Mouse (Mus musculus) gonadal fat pad, adult 2 months (tissue): Measurements from ENCODE around the gene Gm13090. TPM values are rescaled to one million over a fixed set of nuclear protein-coding genes. Genes with fewer than 3 reads are reported as not detected.

Experiments
- DNase-seq: peaks from one replicate; pipeline ENCODE4 v3.0.0-alpha.2; 2012; ENCODE audit warnings: low read depth
- polyA plus RNA-seq: library from polyadenylated mRNA; depleted of rRNA; stranded (reverse); fragments of >200 nt; gene quantifications from 2 replicates; pipeline ENCODE4 v1.2.3, GENCODE M21; 2012

Gm13090 gene
- polyA plus RNA-seq, 1 experiment: not detected

GRCm38 (mm10) chr4:151096334-151097103 lies 7.1 kb downstream of the Gm13090 start:
- no peak for DNase-seq

- DNase-seq: no peak
Measured at GRCm38 (mm10) chr4:151097104-151097438, 7.7 kb downstream of the Gm13090 start.

GRCm38 (mm10) chr4:151103646-151104045 lies 14.3 kb downstream of the Gm13090 start:
- no peak for DNase-seq

DNA sequence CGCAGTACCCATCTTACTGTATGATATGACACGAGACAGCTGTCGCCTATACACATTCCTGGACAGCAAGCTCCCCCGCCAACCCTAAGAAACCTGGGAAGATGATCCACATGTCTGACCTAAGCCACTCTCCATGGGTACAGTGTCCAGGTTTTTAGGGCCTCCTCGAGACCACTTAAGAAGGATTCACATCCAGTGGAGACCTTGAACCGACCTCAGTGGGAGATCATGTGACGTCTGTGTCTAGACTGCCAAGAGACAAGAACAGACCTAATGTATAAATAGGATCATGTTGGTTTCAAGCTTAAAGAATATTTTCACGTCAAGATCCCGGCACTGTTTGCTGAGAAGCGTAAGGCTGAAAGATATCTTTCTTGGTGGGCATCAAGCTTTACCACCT lies 14.8 kb downstream of the Gm13090 start:
- DNase-seq: no peak

DNA sequence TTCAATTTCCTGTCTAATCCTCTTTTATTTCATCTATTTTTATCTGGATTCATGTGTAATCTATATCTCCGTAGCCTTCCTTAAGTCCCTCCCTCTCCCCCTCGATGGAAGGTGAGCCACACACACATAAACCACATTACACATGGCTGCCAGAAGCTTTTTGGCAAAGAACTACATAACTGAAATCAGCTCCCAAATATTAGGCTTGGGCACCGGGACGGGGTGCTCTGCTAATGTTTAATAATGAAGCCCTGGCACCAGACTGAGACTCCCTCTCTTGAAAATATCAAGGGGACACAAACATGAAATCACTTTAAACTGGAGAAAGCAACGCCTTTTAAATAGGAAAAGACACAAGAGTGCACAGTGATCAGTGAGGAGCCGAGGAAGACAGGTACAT lies 16.5 kb downstream of the Gm13090 start:
- DNase-seq: no peak

- no peak for DNase-seq
Measured at GRCm38 (mm10) chr4:151106468-151106867, 17.1 kb downstream of the Gm13090 start.

GRCm38 (mm10) chr4:151107131-151108001 lies 18.0 kb downstream of the Gm13090 start:
- no peak for DNase-seq

GRCm38 (mm10) chr4:151108028-151108771 lies 18.8 kb downstream of the Gm13090 start:
- no peak for DNase-seq

DNA sequence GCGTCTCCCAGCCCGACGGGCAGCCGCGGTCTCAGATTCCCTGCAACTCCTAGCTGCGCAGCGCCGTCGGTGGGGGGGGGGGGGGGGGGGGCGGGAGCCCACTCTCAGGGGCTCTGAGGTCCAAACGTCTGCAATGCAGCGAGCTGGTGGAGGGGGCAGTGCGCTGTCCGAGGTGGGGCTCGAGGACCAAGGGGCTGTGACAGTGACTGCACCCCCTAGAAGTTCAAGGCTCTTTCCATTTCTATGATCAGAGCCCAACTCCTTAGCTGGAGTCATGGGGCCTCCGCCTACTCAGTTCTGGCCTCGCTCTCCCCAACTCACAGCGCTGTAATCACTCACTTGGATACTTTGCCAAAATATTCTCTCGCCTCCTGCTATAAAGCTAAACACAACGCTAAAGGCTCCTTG lies 19.5 kb downstream of the Gm13090 start:
- no peak for DNase-seq

DNA sequence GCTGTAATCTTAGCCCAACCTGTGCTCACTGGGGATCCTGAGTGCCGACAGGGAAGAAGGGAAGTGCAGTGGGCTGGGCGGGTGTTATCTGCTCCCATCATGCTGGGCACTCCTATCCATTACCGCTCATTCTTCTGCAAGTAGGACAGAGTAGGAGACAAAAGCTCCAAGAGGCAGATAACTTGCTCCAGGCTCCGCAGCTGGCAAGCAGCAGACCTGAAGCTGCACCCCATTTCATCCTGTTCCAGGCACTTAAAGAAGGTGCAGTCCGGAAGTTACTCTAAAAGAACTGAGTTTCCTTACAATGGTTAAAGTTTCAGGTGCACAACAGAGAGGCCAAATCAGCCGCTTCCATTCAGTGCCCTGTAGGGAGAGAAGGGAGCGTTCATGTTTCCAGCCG lies 21.9 kb downstream of the Gm13090 start:
- DNase-seq: no peak

GRCm38 (mm10) chr4:151114574-151114973 lies 25.2 kb downstream of the Gm13090 start:
- DNase-seq: no peak

DNA sequence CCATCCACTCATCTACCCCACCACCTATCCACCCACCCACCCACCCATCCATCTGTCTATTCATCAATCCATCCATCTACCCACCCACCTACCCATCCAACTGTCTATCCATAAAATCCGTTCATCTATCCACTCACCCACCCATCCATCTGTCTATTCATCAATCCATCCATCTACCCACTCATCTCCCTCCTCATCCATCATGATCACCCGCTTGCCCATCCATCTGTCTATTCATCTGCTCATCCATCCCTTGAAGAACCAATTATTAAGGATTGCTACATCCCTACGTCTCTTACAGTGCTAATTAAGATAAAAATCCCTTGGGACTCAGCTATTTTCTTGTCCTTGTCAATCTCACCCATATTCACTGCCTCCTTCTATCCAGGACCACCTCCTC lies 29.5 kb downstream of the Gm13090 start:
- no peak for DNase-seq

DNA sequence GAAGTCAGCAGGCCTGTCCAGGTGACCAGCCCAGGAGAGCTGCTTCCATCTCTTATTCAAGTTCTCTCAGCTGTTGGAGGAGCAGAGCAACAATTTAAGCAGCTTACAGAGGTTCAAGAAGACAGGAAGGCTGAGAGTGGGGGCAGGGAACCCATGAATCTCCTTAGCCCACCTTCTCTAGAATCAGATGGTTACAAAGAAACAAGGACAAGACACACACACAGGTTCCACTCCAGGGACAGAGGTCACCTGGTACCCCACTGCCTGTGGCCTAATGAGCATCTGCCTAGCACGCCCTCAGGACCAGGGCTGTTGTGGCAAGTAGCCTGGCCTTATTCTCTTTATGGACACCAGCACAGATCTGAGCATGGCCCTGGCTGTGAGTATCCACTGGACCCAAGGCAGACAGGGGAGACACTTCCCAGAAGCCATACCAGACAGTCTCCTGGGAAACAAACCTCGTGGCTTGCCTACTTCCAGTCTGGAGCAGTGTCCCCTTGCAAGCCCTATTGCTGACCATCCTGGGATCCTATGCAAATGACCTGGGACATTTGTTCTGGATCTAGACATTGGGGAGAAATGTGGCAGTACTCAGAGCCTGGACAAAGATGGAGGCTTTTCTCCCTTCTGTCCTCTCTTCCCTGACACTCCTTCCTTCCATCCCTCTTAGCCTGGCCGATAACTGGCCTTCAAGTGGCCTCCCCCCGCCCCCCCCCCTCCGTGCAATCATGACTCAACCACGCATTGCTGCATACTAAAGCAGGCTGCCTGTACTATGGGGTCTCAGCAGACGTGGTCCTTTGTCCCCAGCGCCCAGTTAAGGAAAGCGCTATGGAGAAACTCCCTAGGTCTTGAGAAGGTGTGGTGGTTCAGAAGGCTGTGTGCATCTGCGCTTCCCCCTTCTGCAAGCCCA lies 38.5 kb downstream of the Gm13090 start:
- DNase-seq: no peak

DNA sequence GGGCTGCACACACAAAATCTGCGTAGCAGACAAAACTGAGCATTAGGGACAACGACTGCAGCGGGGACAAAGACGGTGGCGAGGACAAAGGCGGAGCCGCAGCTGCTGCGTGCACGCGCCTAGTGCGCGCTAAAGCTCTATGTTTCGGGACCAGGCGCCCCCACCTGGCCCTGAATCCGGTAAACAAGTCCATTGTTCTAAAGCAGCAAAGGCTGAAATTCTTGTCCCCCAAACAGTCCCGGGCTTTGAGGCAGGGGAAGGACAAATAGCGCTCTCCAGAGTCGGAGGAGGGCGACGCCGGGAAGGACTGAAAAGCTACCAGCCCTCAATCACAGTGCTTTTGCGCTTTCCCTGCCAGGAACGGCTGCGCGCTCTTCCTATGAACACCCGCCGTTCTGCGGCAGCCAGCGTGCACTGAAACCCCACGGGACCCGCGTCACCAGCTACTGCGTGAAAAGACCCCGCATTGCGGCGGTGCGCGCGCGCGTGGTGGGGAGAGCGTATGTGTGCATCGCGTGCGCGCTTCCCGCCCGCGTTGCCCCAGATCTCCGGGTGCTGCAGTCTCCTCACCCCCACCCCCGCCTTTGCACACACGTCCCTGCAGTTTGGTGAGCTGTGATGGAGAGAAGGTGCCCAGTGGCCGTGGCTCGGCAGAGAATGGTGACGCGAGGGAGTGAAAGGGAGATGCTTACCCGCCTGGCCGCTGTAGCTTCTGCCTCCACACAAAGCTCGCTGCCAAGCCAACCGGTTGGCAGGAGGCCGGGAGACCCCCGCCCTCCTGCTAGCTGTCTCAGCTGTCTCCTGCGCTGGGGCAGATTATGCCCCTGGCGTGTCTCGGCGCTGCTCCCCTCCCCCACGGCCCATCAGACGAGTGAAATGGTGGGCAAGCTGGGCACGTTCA lies 39.5 kb downstream of the Gm13090 start:
- DNase-seq: no peak

DNA sequence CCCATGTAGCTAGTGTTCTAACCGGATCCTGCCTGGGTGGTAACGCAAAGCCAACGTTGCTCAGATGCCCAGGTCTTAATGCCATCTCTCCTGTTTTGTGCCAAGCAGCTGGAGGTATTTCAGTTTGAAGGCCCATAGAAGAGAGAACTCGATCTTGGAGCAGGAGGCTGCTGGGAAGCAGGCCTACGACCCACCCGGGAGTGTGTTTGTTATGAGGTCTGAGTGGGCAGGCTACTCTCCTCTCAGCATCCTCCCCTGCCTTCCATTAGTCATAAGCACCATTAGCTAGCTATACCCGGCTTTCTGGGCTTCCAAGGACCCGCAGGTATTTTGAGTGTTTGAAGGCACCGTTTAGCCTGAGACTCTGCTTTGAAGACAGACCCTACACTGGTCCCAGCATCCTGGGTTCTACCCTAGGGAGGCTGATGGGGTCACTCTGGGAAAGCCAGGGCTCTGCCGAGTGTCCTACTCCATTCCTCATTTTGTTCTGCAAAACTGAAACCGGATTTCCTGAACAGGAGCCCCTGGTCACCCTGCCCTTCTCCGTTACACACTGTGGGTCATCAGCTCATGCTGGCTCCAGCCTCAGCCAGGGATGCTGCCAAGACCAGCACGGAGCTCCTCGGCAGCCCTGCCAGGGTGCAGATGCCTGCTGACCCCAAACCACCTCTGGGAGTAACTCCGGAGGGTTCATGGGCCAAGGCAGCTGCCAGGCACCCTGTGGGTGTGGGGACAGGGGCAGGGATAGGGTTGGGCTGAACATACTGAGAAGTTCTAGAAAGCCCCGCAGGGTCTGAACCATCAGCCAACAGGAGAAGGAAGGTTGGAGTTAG lies 40.6 kb downstream of the Gm13090 start:
- DNase-seq: no peak

DNA sequence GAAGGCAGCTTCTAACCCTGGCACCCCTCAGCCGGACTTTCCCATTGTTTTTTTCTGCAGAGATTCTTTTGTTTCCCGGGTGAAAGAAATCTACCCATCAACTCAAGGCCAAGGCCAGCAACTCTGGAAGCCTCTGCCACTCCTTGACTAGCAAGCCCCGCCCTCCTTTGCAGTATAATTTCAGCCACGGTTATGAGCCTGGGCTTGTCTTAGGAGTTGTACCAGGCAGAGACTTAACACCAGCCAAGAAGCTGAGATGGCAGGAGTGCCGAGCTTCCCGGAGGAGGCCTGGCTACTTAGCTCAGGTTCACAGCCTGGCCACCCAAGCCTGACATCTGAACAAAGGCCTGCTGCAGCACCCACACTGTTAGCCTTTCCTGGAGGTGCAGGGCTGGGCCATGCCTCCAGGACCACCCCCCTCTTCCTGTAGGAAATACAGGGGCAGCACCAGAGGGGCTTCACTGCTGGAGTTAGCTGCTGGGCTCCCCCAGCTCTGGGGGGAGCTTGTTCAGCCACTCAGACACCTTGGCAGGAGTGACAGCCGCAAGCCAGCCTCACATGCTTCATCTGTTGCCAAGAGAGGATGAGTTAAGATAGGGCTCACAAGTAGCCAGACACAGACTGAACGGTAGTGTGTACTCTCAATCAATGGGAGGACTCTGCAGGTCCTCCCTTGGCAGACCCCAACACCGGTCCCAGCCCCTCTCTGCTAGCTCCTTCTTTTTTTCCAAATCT lies 41.6 kb downstream of the Gm13090 start:
- no peak for DNase-seq

DNA sequence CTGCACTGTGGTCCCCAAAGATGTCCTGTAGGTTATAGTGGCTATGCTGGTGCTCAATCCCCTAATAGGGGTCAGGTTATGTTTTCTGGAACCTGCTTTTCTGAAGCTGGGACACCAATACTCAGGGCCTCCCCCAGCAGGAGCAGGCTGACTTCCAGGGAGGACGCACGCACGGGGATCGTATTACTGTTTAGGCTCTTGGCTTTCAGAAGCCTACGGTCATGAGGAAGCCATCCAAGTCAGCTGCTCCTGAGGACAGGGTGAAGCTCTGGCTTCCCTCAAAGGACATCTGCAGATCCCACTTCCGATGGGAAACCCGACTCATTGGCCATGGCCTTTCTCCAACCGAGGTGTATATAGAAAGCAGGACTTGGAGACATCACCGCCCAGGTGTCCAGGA lies 43.1 kb downstream of the Gm13090 start:
- no peak for DNase-seq

DNA sequence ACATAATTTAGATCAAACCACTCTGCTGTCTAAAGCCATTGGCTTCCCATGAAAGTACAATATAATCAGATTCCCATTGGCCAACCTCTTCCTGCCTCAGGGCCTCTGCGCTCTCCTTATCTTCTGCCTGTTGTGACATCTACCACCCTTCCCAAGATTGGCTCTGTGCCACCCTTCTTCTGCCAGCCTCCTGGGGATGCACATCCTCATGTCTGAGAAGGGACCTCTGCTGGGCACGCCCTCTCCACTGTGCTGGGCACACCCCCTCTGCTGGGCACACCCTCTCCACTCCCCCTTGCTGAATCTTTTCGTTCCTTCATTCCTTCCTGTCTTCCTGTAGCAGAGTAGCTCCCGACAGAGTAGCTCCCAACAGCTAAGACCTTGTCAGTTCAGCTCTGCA lies 44.4 kb downstream of the Gm13090 start:
- no peak for DNase-seq

- DNase-seq: no peak
Measured at GRCm38 (mm10) chr4:151135491-151135890, 46.1 kb downstream of the Gm13090 start.
